Mouse (Mus musculus) kidney, postnatal 0 days (tissue): ENCODE measurements around the gene Tnfrsf1a. TPM values are rescaled to one million over a fixed set of nuclear protein-coding genes. Genes with fewer than 3 reads are reported as not detected.

ENCODE experiments used
- ATAC-seq: fragments of 200-750 bp; cut with Nextera tagmentation; replicated peaks from 2 replicates; pipeline ENCODE4 v1.8.0; 2017; ENCODE audit warnings: low read depth, moderate number of reproducible peaks, moderate TSS enrichment, moderate library complexity; ENCODE audit not compliant: low FRiP score
- DNase-seq: peaks from one replicate; pipeline ENCODE4 v3.0.0-alpha.2; 2016; ENCODE audit warnings: low spot score
- H3K27ac ChIP-seq: fragments of 300-500 bp; sonication (generic); 2 replicates; pipeline ENCODE4 v1.5.1; 2014; ENCODE audit warnings: mild to moderate bottlenecking
- H3K27me3 ChIP-seq: fragments of 300-500 bp; sonication (generic); 2 replicates; pipeline ENCODE4 v1.6.1; 2014; ENCODE audit warnings: low read length, mixed read lengths; ENCODE audit not compliant: insufficient read depth
- H3K36me3 ChIP-seq: fragments of 300-500 bp; sonication (generic); 2 replicates; pipeline ENCODE4 v1.6.1; 2014; ENCODE audit warnings: low read length, mixed read lengths; ENCODE audit not compliant: insufficient read depth
- H3K4me1 ChIP-seq: fragments of 300-500 bp; sonication (generic); replicated peaks from 2 replicates; pipeline ENCODE4 v1.6.1; 2014; ENCODE audit warnings: antibody characterized with exemption, low read length, mixed read lengths; ENCODE audit not compliant: insufficient read depth
- H3K4me2 ChIP-seq: fragments of 300-500 bp; sonication (generic); 2 replicates; pipeline ENCODE4 v1.6.1; 2014; ENCODE audit warnings: mild to moderate bottlenecking, low read length, moderate library complexity, mixed read lengths
- H3K4me3 ChIP-seq: fragments of 300-500 bp; sonication (generic); replicated peaks from 2 replicates; pipeline ENCODE4 v1.5.1; 2014; ENCODE audit warnings: low read depth, low read length
- H3K9ac ChIP-seq: fragments of 300-500 bp; sonication (generic); 2 replicates; pipeline ENCODE4 v1.6.1; 2014; ENCODE audit warnings: low read depth, low read length
- H3K9me3 ChIP-seq: fragments of 300-500 bp; sonication (generic); replicated peaks from 2 replicates; pipeline ENCODE4 v1.6.1; 2016; ENCODE audit warnings: low read length, inconsistent platforms, mixed read lengths
- CTCF ChIP-seq: IDR thresholded peaks from 2 replicates; pipeline ENCODE4 v1.5.1; 2016; ENCODE audit warnings: antibody characterized with exemption, low read depth, mild to moderate bottlenecking, moderate library complexity
- WGBS: fragments of 180-500 bp; shearing (Covaris S2); extraction: QIAGEN DNeasy Blood & Tissue Kit; methylation state at CpG from one replicate; pipeline ENCODE4 v1.1.7; 2014; 5-methylcytosine and 5-hydroxymethylcytosine counted together
- polyA plus RNA-seq: library from polyadenylated mRNA; unstranded; fragments of >200 nt; fragmentation: Nextera tagmentation; extraction: Ambion mirVana; gene quantifications from 2 replicates; pipeline ENCODE4 v1.2.1, GENCODE M21; 2015

The Tnfrsf1a gene
- polyA plus RNA-seq, 1 experiment from 2014 or later: 77.9 TPM

GRCm38 (mm10) chr6:125377042-125377441, 27.9 kb downstream of the Tnfrsf1a start:
- H3K9ac ChIP-seq: peak overlapping the region; percentile 5; the same call in 1 of the 2 replicates
- no peaks in the 10 kb centered on the region for H3K27me3 ChIP-seq
- H3K36me3 ChIP-seq: no peaks in the 10 kb centered on the region
- DNase-seq: no peak
- H3K9me3 ChIP-seq: no peaks in the 10 kb centered on the region
- peaks cover 24% of the 10 kb centered on the region for H3K4me1 ChIP-seq
- H3K4me3 ChIP-seq: no peak overlapping the region
- ATAC-seq: no peak
- H3K27ac ChIP-seq: peak overlapping the region; percentile 52; the same call in 1 of the 2 replicates
- TF ChIP-seq CTCF: no peak
- no peak overlapping the region for H3K4me2 ChIP-seq
- 65% methylated on average over 6 of the region's 6 CpGs for WGBS

GRCm38 (mm10) chr6:125377582-125378451, 28.7 kb downstream of the Tnfrsf1a start:
- no peak for TF ChIP-seq CTCF
- H3K9ac ChIP-seq: peak overlapping the region; percentile 5; the same call in 1 of the 2 replicates
- no peak overlapping the region for H3K4me3 ChIP-seq
- H3K4me2 ChIP-seq: peak overlapping the region; percentile 4; the same call in 1 of the 2 replicates
- DNase-seq (peak; percentile 79), ATAC-seq (peak; percentile 48)
- H3K9me3 ChIP-seq: no peaks in the 10 kb centered on the region
- WGBS: 30% methylated on average over 16 of the region's 16 CpGs
- H3K27ac ChIP-seq: peak overlapping the region; percentile 52
- H3K36me3 ChIP-seq: no peaks in the 10 kb centered on the region
- H3K4me1 ChIP-seq: peaks cover 24% of the 10 kb centered on the region
- no peaks in the 10 kb centered on the region for H3K27me3 ChIP-seq

GRCm38 (mm10) chr6:125378621-125379020, 29.5 kb downstream of the Tnfrsf1a start:
- Histone ChIP-seq H3K9ac (0 out of 2 replicates have a peak overlapping the region, but pooled peaks have one; percentile 5), H3K4me3 (no peak overlapping the region), H3K27me3 (no peaks in the 10 kb centered on the region), H3K4me1 (peaks cover 24% of the 10 kb centered on the region), H3K27ac (0 out of 2 replicates have a peak overlapping the region, but pooled peaks have one; percentile 52), H3K4me2 (peak overlapping the region; percentile 4; the same call in 1 of the 2 replicates), H3K9me3 (no peaks in the 10 kb centered on the region), H3K36me3 (no peaks in the 10 kb centered on the region)
- ATAC-seq: no peak
- WGBS: 25% methylated on average over 6 of the region's 6 CpGs
- DNase-seq: no peak
- TF ChIP-seq CTCF: no peak

- ATAC-seq: no peak
- no peaks in the 10 kb centered on the region for H3K27me3 ChIP-seq
- peaks cover 24% of the 10 kb centered on the region for H3K4me1 ChIP-seq
- no peaks in the 10 kb centered on the region for H3K9me3 ChIP-seq
- H3K4me2 ChIP-seq: peak overlapping the region; percentile 88
- H3K36me3 ChIP-seq: no peaks in the 10 kb centered on the region
- H3K9ac ChIP-seq: peak overlapping the region; percentile 60
- WGBS: 5% methylated on average over 9 of the region's 9 CpGs
- H3K27ac ChIP-seq: no peak overlapping the region
- DNase-seq: peak; percentile 56
- TF ChIP-seq CTCF: no peak
- H3K4me3 ChIP-seq: peak overlapping the region; percentile 39
Observed at GRCm38 (mm10) chr6:125379781-125380180, 30.6 kb downstream of the Tnfrsf1a start.

- Histone ChIP-seq H3K4me1 (peaks cover 24% of the 10 kb centered on the region), H3K27me3 (no peaks in the 10 kb centered on the region), H3K36me3 (no peaks in the 10 kb centered on the region), H3K4me2 (peak within 1 kb of the TSS; percentile 88), H3K4me3 (peak within 1 kb of the TSS; percentile 39), H3K9me3 (no peaks in the 10 kb centered on the region), H3K9ac (peak within 1 kb of the TSS; percentile 60), H3K27ac (peak within 1 kb of the TSS; percentile 36; the same call in 1 of the 2 replicates)
- DNase-seq (peak; percentile 54), ATAC-seq (peak; percentile 61; the same call in 1 of the 2 replicates)
- TF ChIP-seq CTCF: peak; percentile 36
- WGBS: 6% methylated on average over 39 of the region's 40 CpGs
Observed at GRCm38 (mm10) chr6:125380372-125381360, 31.5 kb downstream of the Tnfrsf1a start, which contains the start of gene Plekhg6. Gene Plekhg6 (minus strand): TSS chr6:125380793.
